Mouse (Mus musculus) limb, embryonic 11.5 days (tissue): Measurements from ENCODE around the gene Gm3285. TPM values are rescaled to one million over a fixed set of nuclear protein-coding genes. Genes with fewer than 3 reads are reported as not detected.

ENCODE experiments used
- ATAC-seq: fragments of 200-750 bp; cut with Nextera tagmentation; 2 replicates; pipeline ENCODE4 v1.8.0; 2017; ENCODE audit warnings: low read depth; ENCODE audit not compliant: insufficient number of reproducible peaks, low FRiP score, low TSS enrichment
- DNase-seq: peaks from one replicate; pipeline ENCODE4 v3.0.0-alpha.2; 2015; ENCODE audit warnings: low spot score
- H3K27ac ChIP-seq: fragments of 300-500 bp; sonication (generic); replicated peaks from 2 replicates; pipeline ENCODE4 v1.5.1; 2014; ENCODE audit warnings: low read depth, mild to moderate bottlenecking, low read length
- H3K27me3 ChIP-seq: fragments of 300-500 bp; sonication (generic); 2 replicates; pipeline ENCODE4 v1.6.1; 2014; ENCODE audit warnings: mild to moderate bottlenecking, low read length, mixed read lengths; ENCODE audit not compliant: control insufficient read depth, insufficient read depth
- H3K36me3 ChIP-seq: fragments of 300-500 bp; sonication (generic); 2 replicates; pipeline ENCODE4 v1.6.1; 2014; ENCODE audit warnings: mild to moderate bottlenecking, low read length, moderate library complexity, mixed read lengths; ENCODE audit not compliant: control insufficient read depth, insufficient read depth
- H3K4me1 ChIP-seq: fragments of 300-500 bp; sonication (generic); 2 replicates; pipeline ENCODE4 v1.6.1; 2014; ENCODE audit warnings: low read length, mixed read lengths; ENCODE audit not compliant: control insufficient read depth, insufficient read depth
- H3K4me2 ChIP-seq: fragments of 300-500 bp; sonication (generic); 2 replicates; pipeline ENCODE4 v1.6.1; 2014; ENCODE audit warnings: low read depth, mild to moderate bottlenecking, moderate library complexity; ENCODE audit not compliant: severe bottlenecking
- H3K4me3 ChIP-seq: fragments of 300-500 bp; sonication (generic); 2 replicates; pipeline ENCODE4 v1.5.1; 2014; ENCODE audit warnings: low read depth, low read length
- H3K9ac ChIP-seq: fragments of 300-500 bp; sonication (generic); 2 replicates; pipeline ENCODE4 v1.6.1; 2014; ENCODE audit warnings: mild to moderate bottlenecking, low read length
- H3K9me3 ChIP-seq: fragments of 300-500 bp; sonication (generic); 2 replicates; pipeline ENCODE4 v1.6.1; 2016; ENCODE audit warnings: low read length; ENCODE audit not compliant: control insufficient read depth
- WGBS: fragments of 180-500 bp; shearing (Covaris S2); extraction: QIAGEN DNeasy Blood & Tissue Kit; methylation state at CpG from one replicate; pipeline ENCODE4 v1.1.7; 2014; 5-methylcytosine and 5-hydroxymethylcytosine counted together
- polyA plus RNA-seq: library from polyadenylated mRNA; unstranded; fragments of >200 nt; fragmentation: Nextera tagmentation; extraction: Ambion mirVana; gene quantifications from 2 replicates; pipeline ENCODE4 v1.2.1, GENCODE M21; 2014

Gene Gm3285
- polyA plus RNA-seq = not detected in 2 replicates

DNA sequence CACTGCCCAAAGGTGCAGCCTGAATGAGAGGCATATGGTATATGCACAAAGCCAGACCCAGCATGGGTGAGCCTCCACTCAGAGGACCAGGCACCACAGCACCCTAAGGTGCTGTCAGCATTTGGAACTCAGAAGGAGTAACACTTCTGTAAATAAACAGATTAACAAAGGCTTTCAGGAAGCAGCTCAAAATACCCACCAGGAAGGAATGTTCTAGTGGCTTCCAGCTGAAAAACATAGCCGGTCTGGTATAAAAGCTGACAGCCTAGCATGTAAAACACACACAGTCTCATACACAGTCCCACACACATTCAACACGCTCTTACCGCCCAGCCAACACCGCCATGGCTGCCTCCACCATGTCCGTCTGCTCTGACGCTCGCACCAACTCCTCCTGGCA is at the start of gene Gm3285:
Gm3285 (plus strand) TSS at position 301 of the 400 bp plus-strand sequence.
- H3K4me2 ChIP-seq = no peak within 1 kb of the TSS
- no peaks in the 10 kb centered on the region for H3K36me3 ChIP-seq
- no peaks in the 10 kb centered on the region for H3K4me1 ChIP-seq
- H3K4me3 ChIP-seq = no peak within 1 kb of the TSS
- H3K27ac ChIP-seq = no peak within 1 kb of the TSS
- DNase-seq = no peak
- 53% methylated on average over 7 of the region's 7 CpGs for WGBS
- no peaks in the 10 kb centered on the region for H3K27me3 ChIP-seq
- ATAC-seq = no peak
- no peaks in the 10 kb centered on the region for H3K9me3 ChIP-seq
- no peak within 1 kb of the TSS for H3K9ac ChIP-seq

GRCm38 (mm10) chr10:77814382-77814781 is 47.4 kb upstream of the Gm3285 start, which contains the start of gene Gm2696:
Gene Gm2696 (plus strand): TSS chr10:77814682.
- Histone ChIP-seq H3K4me2 (no peak within 1 kb of the TSS), H3K9ac (no peak within 1 kb of the TSS), H3K4me3 (no peak within 1 kb of the TSS), H3K36me3 (no peaks in the 10 kb centered on the region), H3K4me1 (0 out of 2 replicates have a peak, but pooled peaks cover 4% of the 10 kb centered on the region), H3K27me3 (no peaks in the 10 kb centered on the region), H3K27ac (no peak within 1 kb of the TSS), H3K9me3 (peaks cover 4% of the 10 kb centered on the region; the same call in 1 of the 2 replicates)
- 55% methylated on average over 4 of the region's 4 CpGs for WGBS
- no peak for ATAC-seq
- DNase-seq = no peak

DNA sequence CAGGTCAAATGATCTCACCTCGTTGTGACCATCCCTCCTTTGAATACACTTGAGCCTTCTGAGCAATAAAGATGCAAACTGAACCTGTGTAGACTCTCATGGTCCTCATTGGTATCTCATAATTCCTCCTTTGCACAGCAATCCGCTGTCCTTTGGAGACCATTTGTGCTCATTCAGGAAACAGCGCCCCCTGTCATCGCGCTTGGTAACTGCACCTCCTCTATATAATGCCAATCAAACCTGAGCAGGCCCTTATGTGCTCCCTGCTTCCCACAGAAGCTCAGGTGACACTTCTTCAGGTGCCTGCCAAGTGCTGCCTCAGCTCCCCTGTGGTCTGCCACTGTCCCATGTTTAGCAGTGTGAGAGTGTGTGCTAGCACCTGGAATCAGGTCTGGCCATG is 46.3 kb upstream of the Gm3285 start:
- H3K36me3 ChIP-seq = no peaks in the 10 kb centered on the region
- ATAC-seq (no peak), DNase-seq (peak; percentile 66)
- no peaks in the 10 kb centered on the region for H3K27me3 ChIP-seq
- 0 out of 2 replicates have a peak, but pooled peaks cover 4% of the 10 kb centered on the region for H3K4me1 ChIP-seq
- no peak overlapping the region for H3K4me2 ChIP-seq
- H3K9me3 ChIP-seq = no peaks in the 10 kb centered on the region
- H3K27ac ChIP-seq = no peak overlapping the region
- no peak overlapping the region for H3K9ac ChIP-seq
- WGBS = 28% methylated on average over 5 of the region's 5 CpGs
- no peak overlapping the region for H3K4me3 ChIP-seq

DNA sequence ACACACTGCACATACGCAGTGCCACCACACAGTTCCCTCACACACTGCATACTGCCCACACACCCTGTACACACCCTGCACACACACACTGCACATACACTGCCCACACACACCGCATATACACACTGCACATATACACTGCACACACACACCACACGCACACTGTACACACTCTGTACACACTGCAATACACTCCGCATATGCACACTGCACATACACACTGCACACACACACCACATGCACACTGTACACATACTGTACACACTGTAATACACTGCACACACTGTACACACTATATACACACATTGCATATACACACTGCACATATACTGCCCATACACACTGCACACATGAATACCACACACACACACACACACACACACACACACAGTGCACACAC is 43.3 kb upstream of the Gm3285 start:
- ATAC-seq (no peak), DNase-seq (no peak)
- Histone ChIP-seq H3K9ac (no peak overlapping the region), H3K9me3 (no peaks in the 10 kb centered on the region), H3K4me1 (0 out of 2 replicates have a peak, but pooled peaks cover 4% of the 10 kb centered on the region), H3K27ac (no peak overlapping the region), H3K4me2 (no peak overlapping the region), H3K36me3 (no peaks in the 10 kb centered on the region), H3K27me3 (no peaks in the 10 kb centered on the region), H3K4me3 (no peak overlapping the region)
- 89% methylated on average over 4 of the region's 4 CpGs for whole genome bisulfite sequencing

GRCm38 (mm10) chr10:77819203-77819602 is 42.6 kb upstream of the Gm3285 start:
- Histone ChIP-seq H3K9ac (no peak overlapping the region), H3K4me3 (no peak overlapping the region), H3K36me3 (no peaks in the 10 kb centered on the region), H3K4me1 (0 out of 2 replicates have a peak, but pooled peaks cover 4% of the 10 kb centered on the region), H3K27me3 (no peaks in the 10 kb centered on the region), H3K9me3 (no peaks in the 10 kb centered on the region), H3K27ac (no peak overlapping the region), H3K4me2 (no peak overlapping the region)
- 44% methylated on average over 4 of the region's 4 CpGs for WGBS
- no peak for ATAC-seq
- no peak for DNase-seq

DNA sequence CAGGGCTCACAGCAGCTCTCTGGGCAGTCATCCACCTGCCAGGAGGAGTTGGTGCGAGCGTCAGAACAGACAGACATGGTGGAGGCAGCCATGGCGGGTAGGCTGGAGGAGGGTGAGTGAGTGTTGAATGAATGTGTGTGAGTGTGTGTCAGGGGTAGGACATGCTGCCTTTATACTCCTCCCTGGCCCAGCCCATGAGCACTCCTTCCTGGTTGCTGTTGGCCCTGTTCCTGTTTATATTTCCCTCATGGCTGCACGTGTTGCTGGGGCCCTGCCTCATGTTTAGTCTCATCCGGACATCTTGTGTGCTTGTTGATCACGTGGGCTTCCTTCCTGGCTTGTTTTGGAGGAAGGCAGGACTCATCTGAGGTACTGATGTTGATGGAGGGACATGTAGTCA is 34.8 kb upstream of the Gm3285 start, which contains the start of gene Krtap10-4:
Krtap10-4 (minus strand) TSS at position 145 of the 400 bp plus-strand sequence.
- no peak within 1 kb of the TSS for H3K27ac ChIP-seq
- no peaks in the 10 kb centered on the region for H3K27me3 ChIP-seq
- no peak for ATAC-seq
- H3K4me3 ChIP-seq = no peak within 1 kb of the TSS
- no peak within 1 kb of the TSS for H3K4me2 ChIP-seq
- no peaks in the 10 kb centered on the region for H3K36me3 ChIP-seq
- no peaks in the 10 kb centered on the region for H3K9me3 ChIP-seq
- H3K9ac ChIP-seq = no peak within 1 kb of the TSS
- 0 out of 2 replicates have a peak, but pooled peaks cover 2% of the 10 kb centered on the region for H3K4me1 ChIP-seq
- DNase-seq = no peak
- WGBS = 77% methylated on average over 6 of the region's 6 CpGs

- Histone ChIP-seq H3K27me3 (no peaks in the 10 kb centered on the region), H3K4me3 (no peak within 1 kb of the TSS), H3K4me1 (no peaks in the 10 kb centered on the region), H3K27ac (no peak within 1 kb of the TSS), H3K36me3 (no peaks in the 10 kb centered on the region; the same call in 1 of the 2 replicates), H3K9ac (no peak within 1 kb of the TSS), H3K9me3 (no peaks in the 10 kb centered on the region), H3K4me2 (no peak within 1 kb of the TSS)
- no peak for ATAC-seq
- 74% methylated on average over 9 of the region's 9 CpGs for WGBS
- DNase-seq = no peak
These were observed 26.1 kb upstream of the Gm3285 start, which contains the start of gene Krtap10-10 for GRCm38 (mm10) chr10:77835647-77836046. Gene Krtap10-10 (plus strand): TSS chr10:77835947.

- no peak overlapping the region for H3K4me3 ChIP-seq
- no peak overlapping the region for H3K4me2 ChIP-seq
- H3K36me3 ChIP-seq = no peaks in the 10 kb centered on the region; the same call in 1 of the 2 replicates
- DNase-seq (no peak), ATAC-seq (no peak)
- no peaks in the 10 kb centered on the region; the same call in 1 of the 2 replicates for H3K9me3 ChIP-seq
- WGBS = 75% methylated on average over 6 of the region's 6 CpGs
- H3K27ac ChIP-seq = no peak overlapping the region
- no peaks in the 10 kb centered on the region for H3K4me1 ChIP-seq
- H3K9ac ChIP-seq = no peak overlapping the region
- no peaks in the 10 kb centered on the region for H3K27me3 ChIP-seq
These were observed 22.8 kb upstream of the Gm3285 start for GRCm38 (mm10) chr10:77839006-77839405.

DNA sequence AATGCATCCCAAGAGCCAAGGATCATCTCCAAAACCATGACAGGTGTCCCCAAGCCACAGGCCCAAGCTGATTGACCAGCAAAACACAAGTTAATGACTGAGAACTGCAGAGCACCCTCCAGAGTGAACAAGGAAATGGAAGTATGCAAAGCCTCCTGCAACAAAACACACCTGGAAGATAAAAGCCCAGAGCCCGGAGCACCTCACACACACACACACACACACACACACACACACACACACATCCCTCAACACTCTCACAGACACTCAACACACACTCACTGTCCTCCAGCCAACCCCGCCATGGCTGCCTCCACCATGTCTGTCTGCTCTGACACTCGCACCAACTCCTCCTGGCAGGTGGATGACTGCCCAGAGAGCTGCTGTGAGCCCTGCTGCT is 15.3 kb upstream of the Gm3285 start, which contains the start of gene Gm36176:
Gm36176 (plus strand) TSS at position 301 of the 400 bp plus-strand sequence.
- Histone ChIP-seq H3K27me3 (no peaks in the 10 kb centered on the region), H3K36me3 (no peaks in the 10 kb centered on the region), H3K9me3 (no peaks in the 10 kb centered on the region; the same call in 1 of the 2 replicates), H3K9ac (no peak within 1 kb of the TSS), H3K4me1 (no peaks in the 10 kb centered on the region), H3K4me2 (no peak within 1 kb of the TSS), H3K27ac (no peak within 1 kb of the TSS), H3K4me3 (no peak within 1 kb of the TSS)
- no peak for DNase-seq
- ATAC-seq = no peak
- WGBS = 88% methylated on average over 3 of the region's 3 CpGs
